11 mouse cellular contexts compared by ENCODE assay signal in the genomic region with DNA sequence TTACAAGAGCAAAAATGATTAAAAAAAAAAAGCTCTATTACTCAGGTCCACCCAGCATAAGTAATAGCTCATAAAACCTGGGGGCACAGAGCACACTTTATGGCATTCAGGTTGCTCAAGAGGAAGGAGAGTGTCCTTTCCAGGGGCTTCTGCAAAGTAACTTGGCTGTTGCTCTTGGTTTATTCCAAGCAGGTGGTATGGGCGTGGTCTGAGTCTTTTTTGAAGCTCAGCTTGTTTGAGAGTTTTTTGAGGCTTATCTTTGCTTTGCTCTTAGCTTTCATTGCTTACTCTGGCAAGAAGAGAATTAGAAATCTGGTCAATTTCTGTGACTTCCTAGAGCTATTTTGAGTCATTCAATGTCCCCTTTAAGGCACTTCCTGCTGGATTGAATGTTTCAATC.
"Had no signal": no experiment of that assay in that cellular context is flagged by ENCODE, and none has a peak within 500 bp of the region (broad histone marks: within the 10 kb centered on the region; RNA-seq: fewer than 3 reads in every experiment).

No protein-coding gene starts in this region.

- H3K4me1 ChIP-seq: neural tube, embryonic 12.5 days; neural tube, embryonic 13.5 days; neural tube, embryonic 15.5 days; stomach, embryonic 15.5 days had no signal

- H3K4me3 ChIP-seq: neural tube, embryonic 12.5 days; neural tube, embryonic 13.5 days; neural tube, embryonic 15.5 days; stomach, embryonic 15.5 days had no signal

- DNase-seq: retina, postnatal 1 day; right cerebral cortex, adult 18-20 months; right cerebral cortex, postnatal 14 days; right cerebral cortex, postnatal 25 days; right cerebral cortex, postnatal 4 days; spleen, adult 18-20 months had no signal

- H3K27me3 ChIP-seq: neural tube, embryonic 12.5 days; neural tube, embryonic 13.5 days; neural tube, embryonic 15.5 days; stomach, embryonic 15.5 days had no signal

- H3K36me3 ChIP-seq: neural tube, embryonic 12.5 days; neural tube, embryonic 13.5 days; neural tube, embryonic 15.5 days; stomach, embryonic 15.5 days had no signal

- H3K27ac ChIP-seq: neural tube, embryonic 12.5 days; neural tube, embryonic 13.5 days; neural tube, embryonic 15.5 days; stomach, embryonic 15.5 days; stomach, postnatal 0 days had no signal
